Mouse (Mus musculus) midbrain, postnatal 0 days (tissue): ENCODE results near the gene Slc25a13. TPM values are rescaled to one million over a fixed set of nuclear protein-coding genes. Genes with fewer than 3 reads are reported as not detected.

Source experiments
- ATAC-seq: fragments of 200-750 bp; cut with Nextera tagmentation; 2 replicates; pipeline ENCODE4 v1.8.0; 2017; ENCODE audit warnings: moderate number of reproducible peaks, mild to moderate bottlenecking, moderate TSS enrichment, moderate library complexity; ENCODE audit not compliant: low FRiP score
- DNase-seq: peaks from one replicate; pipeline ENCODE4 v3.0.0-alpha.2; 2015; ENCODE audit warnings: low spot score
- H3K27ac ChIP-seq: fragments of 300-500 bp; sonication (generic); 2 replicates; pipeline ENCODE4 v1.5.1; 2014; ENCODE audit warnings: low read depth, mild to moderate bottlenecking, low read length, mixed read lengths
- H3K27me3 ChIP-seq: fragments of 300-500 bp; sonication (generic); 2 replicates; pipeline ENCODE4 v1.6.1; 2014; ENCODE audit warnings: low read length, control low read depth, mixed read lengths; ENCODE audit not compliant: insufficient read depth
- H3K36me3 ChIP-seq: fragments of 300-500 bp; sonication (generic); 2 replicates; pipeline ENCODE4 v1.6.1; 2014; ENCODE audit warnings: low read length, control low read depth, mixed read lengths; ENCODE audit not compliant: insufficient read depth
- H3K4me1 ChIP-seq: fragments of 300-500 bp; sonication (generic); 2 replicates; pipeline ENCODE4 v1.6.1; 2014; ENCODE audit warnings: mild to moderate bottlenecking, control low read depth, antibody characterized with exemption, low read length, mixed read lengths; ENCODE audit not compliant: insufficient read depth
- H3K4me2 ChIP-seq: fragments of 300-500 bp; sonication (generic); 2 replicates; pipeline ENCODE4 v1.6.1; 2014; ENCODE audit warnings: low read depth, mild to moderate bottlenecking, low read length, mixed read lengths; ENCODE audit not compliant: poor library complexity, severe bottlenecking
- H3K4me3 ChIP-seq: fragments of 300-500 bp; sonication (generic); 2 replicates; pipeline ENCODE4 v1.5.1; 2014; ENCODE audit warnings: low read depth, mild to moderate bottlenecking, low read length, moderate library complexity
- H3K9ac ChIP-seq: fragments of 300-500 bp; sonication (generic); replicated peaks from 2 replicates; pipeline ENCODE4 v1.6.1; 2014; ENCODE audit warnings: mild to moderate bottlenecking, low read length, moderate library complexity, mixed read lengths; ENCODE audit not compliant: poor library complexity, severe bottlenecking
- H3K9me3 ChIP-seq: fragments of 300-500 bp; sonication (generic); 2 replicates; pipeline ENCODE4 v1.6.1; 2016; ENCODE audit warnings: low read length, control low read depth
- CTCF ChIP-seq: IDR thresholded peaks from 2 replicates; pipeline ENCODE4 v1.5.1; 2016; ENCODE audit warnings: antibody characterized with exemption, mild to moderate bottlenecking
- WGBS: fragments of 180-500 bp; shearing (Covaris S2); extraction: QIAGEN DNeasy Blood & Tissue Kit; methylation state at CpG from one replicate; pipeline ENCODE4 v1.1.7; 2014; 5-methylcytosine and 5-hydroxymethylcytosine counted together
- polyA plus RNA-seq: library from polyadenylated mRNA; unstranded; fragments of >200 nt; fragmentation: Nextera tagmentation; extraction: Ambion mirVana; gene quantifications from 2 replicates; pipeline ENCODE4 v1.2.1, GENCODE M21; 2015
- total RNA-seq: library from RNA; depleted of rRNA; stranded (reverse); fragments of >200 nt; gene quantifications from 2 replicates; pipeline ENCODE4 v1.2.3, GENCODE M21; 2014

The Slc25a13 gene
- total and polyA plus RNA-seq, 2 experiments from 2014 or later, result 2.1 to 2.4 TPM

DNA sequence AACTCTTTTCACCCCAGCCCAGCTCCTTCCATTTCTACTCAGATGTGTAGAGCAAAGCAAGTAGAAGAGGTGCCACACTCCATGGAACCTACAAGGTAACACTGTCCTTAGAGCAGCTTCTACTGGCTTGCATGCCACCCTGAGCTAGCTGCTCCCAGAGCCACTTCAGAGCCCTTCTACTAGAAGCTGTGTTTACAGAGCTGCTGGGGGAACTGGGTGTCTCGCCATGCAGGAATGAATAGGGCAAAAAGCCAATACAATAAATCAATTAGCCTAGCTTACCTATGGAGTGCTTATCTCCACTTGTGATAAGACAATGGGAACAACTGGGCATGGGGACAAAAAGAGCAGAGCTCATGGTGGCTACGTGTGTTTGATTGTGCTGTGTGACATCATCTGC is 67.2 kb downstream of the Slc25a13 start:
- no peak for TF ChIP-seq CTCF
- Histone ChIP-seq H3K27me3 (no peaks in the 10 kb centered on the region), H3K9me3 (no peaks in the 10 kb centered on the region), H3K9ac (no peak overlapping the region), H3K27ac (no peak overlapping the region), H3K4me1 (no peaks in the 10 kb centered on the region), H3K36me3 (no peaks in the 10 kb centered on the region), H3K4me2 (no peak overlapping the region), H3K4me3 (no peak overlapping the region)
- DNase-seq, result no peak
- WGBS, result 85% methylated on average over 2 of the region's 2 CpGs
- no peak for ATAC-seq

GRCm38 (mm10) chr6:6149329-6149728 is 67.6 kb downstream of the Slc25a13 start:
- WGBS, result 94% methylated on average over 3 of the region's 3 CpGs

DNA sequence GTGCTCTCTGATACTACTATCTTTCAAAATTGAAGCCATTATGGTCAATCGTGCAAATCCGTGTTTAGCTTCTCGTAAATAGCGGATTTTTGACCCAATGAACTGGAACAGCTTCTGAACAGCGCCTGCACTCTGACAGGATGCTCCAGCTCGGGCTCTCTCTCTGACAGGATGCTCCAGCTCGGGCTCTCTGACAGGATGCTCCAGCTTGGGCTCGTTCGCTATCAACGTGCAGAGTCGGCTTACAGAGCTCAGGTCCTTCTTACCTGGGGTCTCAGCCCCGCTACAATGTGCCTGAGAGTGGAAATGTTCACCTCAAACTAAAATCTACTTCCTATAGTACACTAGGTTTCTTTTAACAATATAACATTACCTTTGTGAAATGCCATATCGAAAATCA is 71.6 kb downstream of the Slc25a13 start:
- H3K9ac ChIP-seq, result no peak overlapping the region
- no peak overlapping the region for H3K4me3 ChIP-seq
- H3K4me1 ChIP-seq, result no peaks in the 10 kb centered on the region
- no peak overlapping the region for H3K4me2 ChIP-seq
- no peak for ATAC-seq
- H3K27ac ChIP-seq, result no peak overlapping the region
- no peaks in the 10 kb centered on the region for H3K9me3 ChIP-seq
- no peak for DNase-seq
- no peaks in the 10 kb centered on the region for H3K27me3 ChIP-seq
- no peaks in the 10 kb centered on the region for H3K36me3 ChIP-seq
- WGBS, result 79% methylated on average over 13 of the region's 13 CpGs
- TF ChIP-seq CTCF, result no peak

More at GRCm38 (mm10) chr6:6149329-6149728, 67.6 kb downstream of the Slc25a13 start:
- TF ChIP-seq CTCF, result no peak
- ATAC-seq (no peak), DNase-seq (no peak)
- Histone ChIP-seq H3K9ac (no peak overlapping the region), H3K36me3 (no peaks in the 10 kb centered on the region), H3K4me1 (no peaks in the 10 kb centered on the region), H3K27ac (no peak overlapping the region), H3K27me3 (no peaks in the 10 kb centered on the region), H3K4me3 (no peak overlapping the region), H3K4me2 (no peak overlapping the region), H3K9me3 (no peaks in the 10 kb centered on the region)

- no peaks in the 10 kb centered on the region for H3K27me3 ChIP-seq
- no peak overlapping the region for H3K4me2 ChIP-seq
- DNase-seq, result no peak
- H3K27ac ChIP-seq, result no peak overlapping the region
- no peak for ATAC-seq
- no peak for TF ChIP-seq CTCF
- H3K4me1 ChIP-seq, result no peaks in the 10 kb centered on the region
- H3K36me3 ChIP-seq, result no peaks in the 10 kb centered on the region
- no peak overlapping the region for H3K9ac ChIP-seq
- 46% methylated on average over 7 of the region's 7 CpGs for WGBS
- H3K4me3 ChIP-seq, result no peak overlapping the region
- H3K9me3 ChIP-seq, result no peaks in the 10 kb centered on the region
Observed at GRCm38 (mm10) chr6:6143525-6143924, 73.4 kb downstream of the Slc25a13 start.

DNA sequence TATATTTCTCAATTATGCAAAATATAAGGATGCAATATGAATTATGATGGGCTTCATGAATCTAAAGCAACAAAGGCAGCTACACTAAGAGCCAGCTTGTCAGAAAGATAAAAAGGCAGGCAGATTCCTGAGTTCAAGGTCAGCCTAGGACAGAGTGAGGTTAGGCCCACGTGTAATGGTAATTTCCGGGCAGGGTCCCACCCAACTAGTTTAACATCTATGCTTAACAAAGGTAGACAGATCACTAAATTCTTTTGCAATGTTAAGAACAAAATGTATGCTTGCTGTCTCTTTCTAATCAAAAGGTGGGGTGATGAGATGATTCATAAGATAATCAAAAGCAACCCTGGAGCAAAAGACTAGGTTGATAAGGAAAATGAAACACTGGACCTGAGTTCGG is 76.6 kb downstream of the Slc25a13 start:
- Histone ChIP-seq H3K9me3 (no peaks in the 10 kb centered on the region), H3K4me2 (no peak overlapping the region), H3K9ac (no peak overlapping the region), H3K27ac (no peak overlapping the region), H3K36me3 (no peaks in the 10 kb centered on the region), H3K27me3 (no peaks in the 10 kb centered on the region), H3K4me1 (no peaks in the 10 kb centered on the region), H3K4me3 (no peak overlapping the region)
- ATAC-seq (no peak), DNase-seq (no peak)
- TF ChIP-seq CTCF, result no peak
- WGBS, result 95% methylated on average over 3 of the region's 3 CpGs

DNA sequence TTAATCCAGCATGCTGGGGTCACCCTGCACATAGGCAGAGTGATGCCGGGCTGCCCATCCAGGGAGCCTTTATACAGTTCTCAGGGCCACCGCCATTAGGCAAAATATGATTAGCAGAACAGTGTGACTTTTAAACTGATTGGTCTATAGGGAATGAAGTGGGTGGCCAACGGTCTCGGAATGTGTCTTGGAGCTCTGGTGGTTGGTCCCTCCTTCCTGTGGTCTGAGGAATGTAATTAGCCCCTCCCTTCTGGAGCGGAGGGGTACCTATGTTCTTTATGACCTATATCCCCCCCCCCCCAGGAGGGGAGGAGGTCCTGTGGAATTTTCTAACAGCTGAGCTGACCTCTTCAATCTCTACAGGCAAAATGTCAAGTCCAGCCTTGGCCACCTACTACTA is 77.9 kb downstream of the Slc25a13 start:
- no peaks in the 10 kb centered on the region for H3K36me3 ChIP-seq
- ATAC-seq (no peak), DNase-seq (no peak)
- 88% methylated on average over 5 of the region's 5 CpGs for WGBS
- no peaks in the 10 kb centered on the region for H3K9me3 ChIP-seq
- H3K27me3 ChIP-seq, result no peaks in the 10 kb centered on the region
- H3K27ac ChIP-seq, result no peak overlapping the region
- no peak overlapping the region for H3K4me2 ChIP-seq
- no peaks in the 10 kb centered on the region for H3K4me1 ChIP-seq
- H3K9ac ChIP-seq, result no peak overlapping the region
- no peak for TF ChIP-seq CTCF
- H3K4me3 ChIP-seq, result no peak overlapping the region
